Mouse (Mus musculus) MEL (cell line): Measurements from ENCODE around the gene Ogdhl. TPM values are rescaled to one million over a fixed set of nuclear protein-coding genes. Genes with fewer than 3 reads are reported as not detected.

Source experiments
- DNase-seq: peaks from one replicate; pipeline ENCODE4 v3.0.0; 2011; ENCODE audit warnings: low read depth, low spot score
- H3K27ac ChIP-seq: 2 replicates; pipeline ENCODE4 v1.5.1; 2012; ENCODE audit warnings: low read depth, mild to moderate bottlenecking, control low read depth, low read length, moderate library complexity; ENCODE audit not compliant: control insufficient read depth
- H3K27me3 ChIP-seq, 2 experiments: fragments of 150-350 bp in 1 of 2; sonication (generic) in 1 of 2; 2 replicates each; pipeline ENCODE4 v1.6.1; 2012; ENCODE audit warnings: low read length in 2 of 2, mild to moderate bottlenecking in 2 of 2, improper control_type of control experiment in 1 of 2, moderate library complexity in 1 of 2; ENCODE audit not compliant: insufficient read depth in 2 of 2, control insufficient read depth in 1 of 2
- H3K36me3 ChIP-seq, 2 experiments: 2 replicates each; pipeline ENCODE4 v1.6.1; 2012 to 2014; ENCODE audit warnings: low read length in 2 of 2, improper control_type of control experiment in 1 of 2, inconsistent platforms in 1 of 2, mild to moderate bottlenecking in 1 of 2; ENCODE audit not compliant: insufficient read depth in 2 of 2, control insufficient read depth in 1 of 2
- H3K4me1 ChIP-seq, 2 experiments: fragments of 150-350 bp in 1 of 2; sonication (generic) in 1 of 2; 2 replicates each; pipeline ENCODE4 v1.6.1; 2012; ENCODE audit warnings: low read length in 2 of 2, improper control_type of control experiment in 1 of 2, mild to moderate bottlenecking in 1 of 2; ENCODE audit not compliant: insufficient read depth in 2 of 2, control insufficient read depth in 1 of 2
- H3K4me3 ChIP-seq, 2 experiments: fragments of 150-350 bp in 1 of 2; sonication (generic) in 1 of 2; 2 replicates each; pipeline ENCODE4 v1.5.1; 2012; ENCODE audit warnings: low read depth in 2 of 2, low read length in 2 of 2, mild to moderate bottlenecking in 2 of 2, moderate library complexity in 2 of 2, control low read depth in 1 of 2, improper control_type of control experiment in 1 of 2; ENCODE audit not compliant: control insufficient read depth in 1 of 2, insufficient read depth in 1 of 2
- H3K79me2 ChIP-seq: 2 replicates; pipeline ENCODE4 v1.6.1; 2012; ENCODE audit warnings: mild to moderate bottlenecking, low read length, moderate library complexity; ENCODE audit not compliant: control insufficient read depth, poor library complexity, insufficient read depth
- H3K9ac ChIP-seq: 2 replicates; pipeline ENCODE4 v1.6.1; 2012; ENCODE audit warnings: low read depth, mild to moderate bottlenecking, control low read depth, low read length, moderate library complexity; ENCODE audit not compliant: control insufficient read depth, poor library complexity, severe bottlenecking
- H3K9me3 ChIP-seq: fragments of 150-350 bp; sonication (generic); replicated peaks from 2 replicates; pipeline ENCODE4 v1.6.1; 2012; ENCODE audit warnings: mild to moderate bottlenecking, low read length, improper control_type of control experiment, moderate library complexity; ENCODE audit not compliant: insufficient read depth
- CHD1 ChIP-seq: IDR thresholded peaks from 2 replicates; pipeline ENCODE4 v1.6.1; 2012; ENCODE audit warnings: low read depth, mild to moderate bottlenecking, inconsistent platforms, low read length, improper control_type of control experiment
- CHD2 ChIP-seq: IDR thresholded peaks from 2 replicates; pipeline ENCODE4 v1.6.1; 2011; ENCODE audit warnings: low read length, improper control_type of control experiment
- CTCF ChIP-seq, 3 experiments: IDR thresholded peaks in 2 of 3; conservative IDR thresholded peaks in 1 of 3; 2 replicates each; pipeline ENCODE4 v1.5.1; 2011 to 2012; ENCODE audit warnings: low read length in 3 of 3, low read depth in 2 of 3, mild to moderate bottlenecking in 2 of 3, improper control_type of control experiment in 1 of 3, inconsistent platforms in 1 of 3, mixed read lengths in 1 of 3, moderate library complexity in 1 of 3; ENCODE audit not compliant: control insufficient read depth in 1 of 3, insufficient read depth in 1 of 3, poor library complexity in 1 of 3, severe bottlenecking in 1 of 3
- E2F4 ChIP-seq: IDR thresholded peaks from 2 replicates; pipeline ENCODE4 v1.6.1; 2011; ENCODE audit warnings: low read depth, low read length, improper control_type of control experiment, borderline replicate concordance
- ELF1 ChIP-seq: IDR thresholded peaks from 2 replicates; pipeline ENCODE4 v1.6.1; 2014; ENCODE audit warnings: low read depth, mild to moderate bottlenecking, inconsistent platforms, low read length, improper control_type of control experiment, moderate library complexity
- EP300 ChIP-seq, 2 experiments: IDR thresholded peaks; 2 replicates each; pipeline ENCODE4 v1.6.1; 2011; ENCODE audit warnings: improper control_type of control experiment in 2 of 2, low read length in 2 of 2, low read depth in 1 of 2, mild to moderate bottlenecking in 1 of 2
- ETS1 ChIP-seq: IDR thresholded peaks from 2 replicates; pipeline ENCODE4 v1.6.1; 2012; ENCODE audit warnings: low read depth, mild to moderate bottlenecking, inconsistent platforms, low read length, improper control_type of control experiment, moderate library complexity
- GATA1 ChIP-seq: IDR thresholded peaks from 2 replicates; pipeline ENCODE4 v1.6.1; 2011; ENCODE audit warnings: low read depth, low read length, improper control_type of control experiment
- KAT2A ChIP-seq: conservative IDR thresholded peaks from 2 replicates; pipeline ENCODE4 v1.6.1; 2012; ENCODE audit warnings: low read depth, low read length, improper control_type of control experiment, inconsistent platforms
- MAFK ChIP-seq: IDR thresholded peaks from 2 replicates; pipeline ENCODE4 v1.6.1; 2011; ENCODE audit warnings: low read depth, mild to moderate bottlenecking, low read length, improper control_type of control experiment, borderline replicate concordance
- MEF2A ChIP-seq: IDR thresholded peaks from 2 replicates; pipeline ENCODE4 v1.6.1; 2014; ENCODE audit warnings: low read depth, mild to moderate bottlenecking, inconsistent platforms, low read length, improper control_type of control experiment; ENCODE audit not compliant: poor library complexity, insufficient replicate concordance, severe bottlenecking; ENCODE audit errors: extremely low read depth
- MXI1 ChIP-seq: IDR thresholded peaks from 2 replicates; pipeline ENCODE4 v1.6.1; 2011; ENCODE audit warnings: mild to moderate bottlenecking, low read depth, low read length, improper control_type of control experiment
- MYB ChIP-seq: IDR thresholded peaks from 2 replicates; pipeline ENCODE4 v1.6.1; 2011; ENCODE audit warnings: mild to moderate bottlenecking, low read depth, low read length, improper control_type of control experiment
- MYC ChIP-seq: IDR thresholded peaks from 2 replicates; pipeline ENCODE4 v1.6.1; 2011; ENCODE audit warnings: low read depth, mild to moderate bottlenecking, low read length, improper control_type of control experiment, moderate library complexity
- NELFE ChIP-seq: IDR thresholded peaks from 2 replicates; pipeline ENCODE4 v1.6.1; 2011; ENCODE audit warnings: low read depth, low read length, improper control_type of control experiment
- RAD21 ChIP-seq: IDR thresholded peaks from 2 replicates; pipeline ENCODE4 v1.6.1; 2011; ENCODE audit warnings: mild to moderate bottlenecking, low read depth, low read length, improper control_type of control experiment
- SMC3 ChIP-seq: IDR thresholded peaks from 2 replicates; pipeline ENCODE4 v1.6.1; 2011; ENCODE audit warnings: low read depth, low read length, improper control_type of control experiment
- TAL1 ChIP-seq: IDR thresholded peaks from 2 replicates; pipeline ENCODE4 v1.6.1; 2012; ENCODE audit warnings: mild to moderate bottlenecking, inconsistent platforms, low read length, moderate library complexity, mixed read lengths
- TBP ChIP-seq: IDR thresholded peaks from 2 replicates; pipeline ENCODE4 v1.8.0; 2011; ENCODE audit warnings: low read depth, low read length, improper control_type of control experiment
- UBTF ChIP-seq: IDR thresholded peaks from 2 replicates; pipeline ENCODE4 v1.6.1; 2012; ENCODE audit warnings: low read depth, mild to moderate bottlenecking, inconsistent platforms, low read length, improper control_type of control experiment, moderate library complexity, borderline replicate concordance; ENCODE audit not compliant: insufficient read depth
- USF2 ChIP-seq, 2 experiments: IDR thresholded peaks; 2 replicates each; pipeline ENCODE4 v1.6.1; 2011 to 2012; ENCODE audit warnings: improper control_type of control experiment in 2 of 2, low read length in 2 of 2, borderline replicate concordance in 1 of 2, inconsistent platforms in 1 of 2, low read depth in 1 of 2, mild to moderate bottlenecking in 1 of 2; ENCODE audit not compliant: insufficient read depth in 1 of 2
- ZC3H11A ChIP-seq: IDR thresholded peaks from 2 replicates; pipeline ENCODE4 v1.6.1; 2012; ENCODE audit warnings: low read depth, mild to moderate bottlenecking, inconsistent platforms, low read length, improper control_type of control experiment
- ZKSCAN1 ChIP-seq: IDR thresholded peaks from 2 replicates; pipeline ENCODE4 v1.6.1; 2012; ENCODE audit warnings: low read depth, mild to moderate bottlenecking, inconsistent platforms, low read length, improper control_type of control experiment, moderate library complexity
- ZMIZ1 ChIP-seq: IDR thresholded peaks from 2 replicates; pipeline ENCODE4 v1.6.1; 2012; ENCODE audit warnings: low read depth, mild to moderate bottlenecking, inconsistent platforms, low read length, improper control_type of control experiment, moderate library complexity
- polyA plus RNA-seq, 2 experiments: library from polyadenylated mRNA; stranded (reverse) in 1 of 2; unstranded in 1 of 2; fragments of >175 nt in 1 of 2; fragments of >200 nt in 1 of 2; gene quantifications; 2 replicates each; pipeline versions ENCODE4 v1.2.1 to v1.2.4; 2012; ENCODE audit warnings: low replicate concordance in 2 of 2, low read depth in 1 of 2; ENCODE audit not compliant: insufficient read length in 2 of 2, insufficient read depth in 1 of 2, missing spikeins in 1 of 2
- total RNA-seq: library from RNA; depleted of rRNA; stranded (reverse); fragments of 300-350 nt; gene quantifications from 2 replicates; pipeline ENCODE4 v1.2.3, GENCODE M21; 2012

Ogdhl gene
- total and polyA plus RNA-seq, 3 experiments, result 9.4 to 12.6 TPM; not detected in 1

DNA sequence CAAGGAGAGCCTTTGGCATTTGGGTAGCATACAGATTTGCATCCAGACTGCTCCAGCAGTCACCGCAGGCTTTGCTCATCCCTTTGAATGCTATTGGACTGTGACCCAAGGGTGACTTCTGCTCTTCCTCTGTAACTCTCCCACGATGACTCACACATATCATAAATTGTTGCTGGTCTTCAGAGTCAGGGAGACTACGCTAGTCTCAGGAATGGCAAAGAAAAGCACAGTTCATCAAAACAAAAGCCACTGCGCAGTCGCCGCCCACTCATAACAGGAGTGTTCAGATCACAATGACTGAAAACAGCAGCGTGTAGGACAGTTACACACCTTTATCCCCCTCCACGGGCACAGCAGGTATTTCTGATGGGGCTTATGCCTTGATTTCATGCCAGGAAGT, 16.9 kb upstream of the Ogdhl start:
- Histone ChIP-seq H3K9ac (no peak overlapping the region), H3K79me2 (no peaks in the 10 kb centered on the region), H3K27me3 (no peaks in the 10 kb centered on the region), H3K4me1 (no peaks in the 10 kb centered on the region), H3K36me3 (no peaks in the 10 kb centered on the region; a peak in 1 of 4 replicates), H3K4me3 (no peak overlapping the region), H3K27ac (no peak overlapping the region), H3K9me3 (no peaks in the 10 kb centered on the region)
- no peak for TF ChIP-seq E2F4
- TF ChIP-seq EP300 (IDR thresholded peaks at IDR 0.05; ENCODE audit: low read depth in 1 of 2, low read length in 2 of 2), result no peak
- no peak for DNase-seq

DNA sequence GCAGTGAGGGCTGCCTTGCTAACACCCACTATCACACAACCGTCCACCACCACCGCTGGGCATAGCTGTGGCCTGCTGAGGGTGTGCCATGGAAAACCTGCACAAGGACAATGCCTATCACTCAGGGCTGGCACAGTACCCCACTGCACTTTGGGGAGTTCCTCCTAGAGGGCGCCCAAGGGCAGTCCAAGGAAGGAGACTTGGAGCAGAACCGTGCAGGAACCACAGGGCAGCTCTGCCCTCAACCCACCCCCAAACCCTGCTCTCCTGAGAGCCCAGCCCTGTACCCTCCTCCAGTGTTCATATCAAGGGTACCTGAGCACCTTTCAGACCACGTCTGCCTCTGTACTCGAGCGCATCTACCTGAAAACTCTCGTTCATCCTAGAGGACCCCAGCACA, 11.9 kb upstream of the Ogdhl start:
- no peak overlapping the region for H3K27ac ChIP-seq
- H3K4me3 ChIP-seq, result no peak overlapping the region
- no peaks in the 10 kb centered on the region for H3K9me3 ChIP-seq
- H3K9ac ChIP-seq, result no peak overlapping the region
- no peaks in the 10 kb centered on the region for H3K36me3 ChIP-seq
- H3K79me2 ChIP-seq, result no peaks in the 10 kb centered on the region
- H3K27me3 ChIP-seq, result no peaks in the 10 kb centered on the region; a peak in 1 of 4 replicates
- peak; percentile 42 for DNase-seq
- H3K4me1 ChIP-seq, result no peaks in the 10 kb centered on the region
- TF ChIP-seq RAD21, result peak; percentile 53
- no peak for TF ChIP-seq TBP
- peak; percentile 22; the same call in 1 of the 2 replicates for TF ChIP-seq ZC3H11A
- peak; percentile 62 for TF ChIP-seq SMC3
- no peak for TF ChIP-seq NELFE
- peak; percentile 68 to 82 (median 68) for TF ChIP-seq CTCF (IDR thresholded peaks at IDR 0.05 in 2 of 3, conservative IDR thresholded peaks at IDR 0.05 in 1 of 3; ENCODE audit: control insufficient read depth in 1 of 3, insufficient read depth in 1 of 3, low read depth in 2 of 3, low read length in 3 of 3, poor library complexity in 1 of 3, severe bottlenecking in 1 of 3)

DNA sequence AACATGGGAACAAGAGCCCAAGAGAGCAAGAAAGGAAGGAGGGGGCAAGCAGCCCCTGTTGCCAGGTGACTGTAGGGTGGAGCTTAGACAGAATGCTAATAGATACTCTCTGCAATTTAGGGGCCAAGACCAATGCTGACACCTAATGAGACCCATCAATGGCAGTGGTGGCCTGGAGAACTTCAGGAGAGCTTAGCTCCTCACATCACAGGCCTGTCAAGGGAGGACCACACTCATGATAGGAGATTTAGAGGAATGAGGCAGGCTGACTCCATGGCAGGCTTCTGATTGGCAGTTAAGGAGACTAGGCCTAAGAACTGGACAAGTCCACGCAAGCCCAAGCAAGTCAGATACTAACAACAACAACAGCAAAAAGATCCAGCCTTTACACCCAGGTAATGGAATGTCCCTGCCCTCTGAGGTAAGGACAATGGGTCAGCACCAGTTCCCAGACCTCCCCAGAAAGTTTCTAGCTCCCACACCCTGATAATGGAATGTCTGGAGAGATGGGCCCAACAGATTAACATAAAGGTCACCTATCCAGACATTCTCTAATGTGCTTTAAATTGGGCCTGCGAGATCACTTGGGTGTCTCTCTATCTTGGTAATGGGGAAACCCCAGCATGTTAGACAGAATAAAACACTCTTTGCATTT, 10.3 kb upstream of the Ogdhl start:
- TF ChIP-seq UBTF (no peak), EP300 (IDR thresholded peaks at IDR 0.05; ENCODE audit: low read depth in 1 of 2, low read length in 2 of 2) (no peak), TAL1 (no peak), CHD2 (no peak), MEF2A (no peak), CTCF (IDR thresholded peaks at IDR 0.05 in 2 of 3, conservative IDR thresholded peaks at IDR 0.05 in 1 of 3; ENCODE audit: control insufficient read depth in 1 of 3, insufficient read depth in 1 of 3, low read depth in 2 of 3, low read length in 3 of 3, poor library complexity in 1 of 3, severe bottlenecking in 1 of 3) (no peak), MAFK (no peak), MXI1 (no peak), MYB (no peak), USF2 (IDR thresholded peaks at IDR 0.05; ENCODE audit: borderline replicate concordance in 1 of 2, insufficient read depth in 1 of 2, low read depth in 1 of 2, low read length in 2 of 2) (no peak), ELF1 (no peak), KAT2A (no peak), NELFE (no peak), ZKSCAN1 (no peak), ETS1 (no peak), GATA1 (no peak), ZMIZ1 (no peak), MYC (no peak), CHD1 (no peak)
- H3K4me1 ChIP-seq, result no peaks in the 10 kb centered on the region
- no peak for DNase-seq
- no peak overlapping the region for H3K9ac ChIP-seq
- H3K4me3 ChIP-seq, result no peak overlapping the region
- peaks cover 0 to 2% of the 10 kb centered on the region in 2 experiments; a peak in 2 of 4 replicates for H3K27me3 ChIP-seq
- no peaks in the 10 kb centered on the region for H3K79me2 ChIP-seq
- H3K36me3 ChIP-seq, result no peaks in the 10 kb centered on the region
- H3K9me3 ChIP-seq, result no peaks in the 10 kb centered on the region
- no peak overlapping the region for H3K27ac ChIP-seq
